Mouse (Mus musculus): ENCODE results near the gene Smarcd3. TPM values are rescaled to one million over a fixed set of nuclear protein-coding genes. Genes with fewer than 3 reads are reported as not detected.

Gene Smarcd3
- polyA plus RNA-seq (2015; fragmentation: Nextera tagmentation; extraction: Ambion mirVana) = 1.9 and 2.2 TPM in 2 replicates

- DNase-seq (no peak), ATAC-seq (ENCODE audit: low read depth) (no peak)
- Histone ChIP-seq H3K4me2 (peak within 1 kb of the TSS; percentile 54), H3K36me3 (no peaks in the 10 kb centered on the region), H3K27me3 (peaks cover 56% of the 10 kb centered on the region), H3K9me3 (replicated peaks) (no peaks in the 10 kb centered on the region), H3K9ac (no peak within 1 kb of the TSS), H3K4me1 (replicated peaks) (no peaks in the 10 kb centered on the region), H3K27ac (no peak within 1 kb of the TSS), H3K4me3 (replicated peaks) (peak within 1 kb of the TSS; percentile 46)
- WGBS (ENCODE audit: insufficient replicate concordance) = 5% methylated on average over 34 of the region's 37 CpGs
Measured at GRCm38 (mm10) chr5:24623986-24624821, at the start of gene Smarcd3. Gene Smarcd3 (minus strand): TSS chr5:24624411.

GRCm38 (mm10) chr5:24661457-24661856, 37.2 kb upstream of the Smarcd3 start:
- H3K9me3 ChIP-seq (replicated peaks) = no peaks in the 10 kb centered on the region
- no peak overlapping the region for H3K4me3 ChIP-seq (replicated peaks)
- 0 out of 2 replicates have a peak, but pooled peaks cover 4% of the 10 kb centered on the region for H3K4me1 ChIP-seq (replicated peaks)
- H3K27ac ChIP-seq = no peak overlapping the region
- ATAC-seq (ENCODE audit: low read depth) = no peak
- H3K4me2 ChIP-seq = no peak overlapping the region
- 63% methylated on average over 6 of the region's 6 CpGs for WGBS (ENCODE audit: insufficient replicate concordance)
- H3K9ac ChIP-seq = no peak overlapping the region
- no peak for DNase-seq
- H3K27me3 ChIP-seq = no peaks in the 10 kb centered on the region
- no peaks in the 10 kb centered on the region for H3K36me3 ChIP-seq

GRCm38 (mm10) chr5:24659708-24660423, 35.7 kb upstream of the Smarcd3 start:
- no peaks in the 10 kb centered on the region for H3K9me3 ChIP-seq (replicated peaks)
- ATAC-seq (ENCODE audit: low read depth) = no peak
- no peak overlapping the region for H3K9ac ChIP-seq
- WGBS (ENCODE audit: insufficient replicate concordance) = 44% methylated on average over 3 of the region's 4 CpGs
- no peak for DNase-seq
- no peaks in the 10 kb centered on the region for H3K27me3 ChIP-seq
- H3K27ac ChIP-seq = no peak overlapping the region
- no peaks in the 10 kb centered on the region for H3K36me3 ChIP-seq
- no peak overlapping the region for H3K4me3 ChIP-seq (replicated peaks)
- H3K4me1 ChIP-seq (replicated peaks) = 0 out of 2 replicates have a peak, but pooled peaks cover 4% of the 10 kb centered on the region
- H3K4me2 ChIP-seq = no peak overlapping the region

GRCm38 (mm10) chr5:24657113-24657512, 32.9 kb upstream of the Smarcd3 start:
- 41% methylated on average over 2 of the region's 2 CpGs for WGBS (ENCODE audit: insufficient replicate concordance)
- ATAC-seq (ENCODE audit: low read depth) (no peak), DNase-seq (no peak)
- Histone ChIP-seq H3K27ac (no peak overlapping the region), H3K4me3 (replicated peaks) (no peak overlapping the region), H3K9ac (no peak overlapping the region), H3K36me3 (no peaks in the 10 kb centered on the region), H3K4me2 (no peak overlapping the region), H3K27me3 (no peaks in the 10 kb centered on the region), H3K4me1 (replicated peaks) (peaks cover 14% of the 10 kb centered on the region; the same call in 1 of the 2 replicates), H3K9me3 (replicated peaks) (no peaks in the 10 kb centered on the region)

GRCm38 (mm10) chr5:24654491-24654890, 30.3 kb upstream of the Smarcd3 start:
- Histone ChIP-seq H3K4me2 (no peak overlapping the region), H3K9me3 (replicated peaks) (no peaks in the 10 kb centered on the region), H3K4me1 (replicated peaks) (peaks cover 12% of the 10 kb centered on the region; the same call in 1 of the 2 replicates), H3K9ac (no peak overlapping the region), H3K36me3 (no peaks in the 10 kb centered on the region), H3K27ac (no peak overlapping the region), H3K27me3 (0 out of 2 replicates have a peak, but pooled peaks cover 11% of the 10 kb centered on the region), H3K4me3 (replicated peaks) (no peak overlapping the region)
- WGBS (ENCODE audit: insufficient replicate concordance) = 52% methylated on average over 6 of the region's 6 CpGs
- no peak for ATAC-seq (ENCODE audit: low read depth)
- DNase-seq = no peak

GRCm38 (mm10) chr5:24652780-24653179, 28.6 kb upstream of the Smarcd3 start:
- ATAC-seq (ENCODE audit: low read depth) (0 out of 2 replicates have a peak, but pooled peaks have one; percentile 34), DNase-seq (no peak)
- no peak overlapping the region for H3K9ac ChIP-seq
- H3K27me3 ChIP-seq = 0 out of 2 replicates have a peak, but pooled peaks cover 11% of the 10 kb centered on the region
- no peak overlapping the region for H3K4me2 ChIP-seq
- no peaks in the 10 kb centered on the region for H3K36me3 ChIP-seq
- H3K4me1 ChIP-seq (replicated peaks) = peaks cover 10% of the 10 kb centered on the region; the same call in 1 of the 2 replicates
- no peak overlapping the region for H3K4me3 ChIP-seq (replicated peaks)
- H3K27ac ChIP-seq = no peak overlapping the region
- 50% methylated on average over 5 of the region's 5 CpGs for WGBS (ENCODE audit: insufficient replicate concordance)
- no peaks in the 10 kb centered on the region for H3K9me3 ChIP-seq (replicated peaks)

GRCm38 (mm10) chr5:24651768-24652752, 27.8 kb upstream of the Smarcd3 start:
- H3K27ac ChIP-seq = no peak overlapping the region
- no peak overlapping the region for H3K9ac ChIP-seq
- ATAC-seq (ENCODE audit: low read depth) (no peak), DNase-seq (peak; percentile 4)
- H3K4me3 ChIP-seq (replicated peaks) = no peak overlapping the region
- 0 out of 2 replicates have a peak, but pooled peaks cover 11% of the 10 kb centered on the region for H3K27me3 ChIP-seq
- no peaks in the 10 kb centered on the region for H3K36me3 ChIP-seq
- 33% methylated on average over 25 of the region's 25 CpGs for WGBS (ENCODE audit: insufficient replicate concordance)
- peaks cover 10% of the 10 kb centered on the region; the same call in 1 of the 2 replicates for H3K4me1 ChIP-seq (replicated peaks)
- H3K9me3 ChIP-seq (replicated peaks) = no peaks in the 10 kb centered on the region
- H3K4me2 ChIP-seq = no peak overlapping the region

GRCm38 (mm10) chr5:24651356-24651755, 27.1 kb upstream of the Smarcd3 start:
- 69% methylated on average over 6 of the region's 6 CpGs for WGBS (ENCODE audit: insufficient replicate concordance)
- peaks cover 10% of the 10 kb centered on the region; the same call in 1 of the 2 replicates for H3K4me1 ChIP-seq (replicated peaks)
- no peak overlapping the region for H3K9ac ChIP-seq
- H3K9me3 ChIP-seq (replicated peaks) = no peaks in the 10 kb centered on the region
- no peak for ATAC-seq (ENCODE audit: low read depth)
- H3K4me2 ChIP-seq = no peak overlapping the region
- H3K4me3 ChIP-seq (replicated peaks) = no peak overlapping the region
- H3K27ac ChIP-seq = no peak overlapping the region
- H3K27me3 ChIP-seq = 0 out of 2 replicates have a peak, but pooled peaks cover 11% of the 10 kb centered on the region
- DNase-seq = no peak
- H3K36me3 ChIP-seq = no peaks in the 10 kb centered on the region

GRCm38 (mm10) chr5:24649701-24650100, 25.5 kb upstream of the Smarcd3 start:
- H3K4me1 ChIP-seq (replicated peaks) = peaks cover 10% of the 10 kb centered on the region; the same call in 1 of the 2 replicates
- H3K4me3 ChIP-seq (replicated peaks) = no peak overlapping the region
- DNase-seq = no peak
- H3K27me3 ChIP-seq = 0 out of 2 replicates have a peak, but pooled peaks cover 11% of the 10 kb centered on the region
- H3K9me3 ChIP-seq (replicated peaks) = no peaks in the 10 kb centered on the region
- no peak overlapping the region for H3K9ac ChIP-seq
- no peak overlapping the region for H3K27ac ChIP-seq
- H3K36me3 ChIP-seq = no peaks in the 10 kb centered on the region
- 52% methylated on average over 7 of the region's 7 CpGs for WGBS (ENCODE audit: insufficient replicate concordance)
- H3K4me2 ChIP-seq = no peak overlapping the region
- no peak for ATAC-seq (ENCODE audit: low read depth)

- H3K27me3 ChIP-seq = 0 out of 2 replicates have a peak, but pooled peaks cover 11% of the 10 kb centered on the region
- no peak for ATAC-seq (ENCODE audit: low read depth)
- 48% methylated on average over 4 of the region's 4 CpGs for WGBS (ENCODE audit: insufficient replicate concordance)
Measured at GRCm38 (mm10) chr5:24649231-24649630, 25.0 kb upstream of the Smarcd3 start.

More at GRCm38 (mm10) chr5:24649231-24649630, 25.0 kb upstream of the Smarcd3 start:
- Histone ChIP-seq H3K27ac (no peak overlapping the region), H3K4me2 (no peak overlapping the region), H3K36me3 (no peaks in the 10 kb centered on the region), H3K4me3 (replicated peaks) (no peak overlapping the region), H3K4me1 (replicated peaks) (peaks cover 10% of the 10 kb centered on the region; the same call in 1 of the 2 replicates), H3K9ac (no peak overlapping the region), H3K9me3 (replicated peaks) (no peaks in the 10 kb centered on the region)
- DNase-seq = no peak

All from liver, embryonic 13.5 days (tissue).